Mouse (Mus musculus) ES-Bruce4 (cell line): ENCODE measurements around the gene Gm6408.
"Not testable (repeated sequence)": the region's sequence is repeated elsewhere in the genome, so short reads cannot be mapped to it uniquely, and the experiment has no call there.

Experiments used
- CTCF ChIP-seq: IDR thresholded peaks from one replicate; pipeline ENCODE4 v1.8.1; 2011; ENCODE audit warnings: low read depth, low read length
- EP300 ChIP-seq: IDR thresholded peaks from 2 replicates; pipeline ENCODE4 v1.6.1; 2011; ENCODE audit warnings: low read depth, low read length; ENCODE audit not compliant: insufficient read depth
- POLR2A ChIP-seq: IDR thresholded peaks from one replicate; pipeline ENCODE4 v1.8.1; 2011; ENCODE audit warnings: low read length; ENCODE audit not compliant: insufficient read depth

DNA sequence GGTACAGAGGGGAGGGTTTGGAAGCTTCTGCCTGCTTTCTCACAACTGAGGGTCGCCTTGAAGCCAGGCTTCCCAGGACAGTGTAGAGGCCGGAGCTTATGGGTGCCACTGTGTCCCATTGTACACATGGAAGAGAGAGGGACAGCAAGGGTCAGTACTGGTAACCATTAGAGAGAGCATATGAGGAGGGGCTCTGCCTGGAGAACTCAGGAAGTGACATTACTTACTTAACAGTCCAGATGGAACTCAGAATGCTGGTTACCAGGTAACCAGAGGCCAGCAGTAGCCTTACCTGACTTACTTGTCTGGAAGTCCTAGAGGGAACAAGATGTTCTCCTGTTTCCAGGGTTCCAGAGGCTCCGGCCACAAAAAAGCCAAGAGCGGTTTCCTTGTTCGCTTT, 9.3 kb downstream of the Gm6408 start, which contains the start of gene Gm6370:
- not testable (repeated sequence) for TF ChIP-seq POLR2A, EP300, CTCF
